Comparison of ENCODE assay signal across 16 mouse cellular contexts in genomic region chr16:37598463-37598862, GRCm38 (mm10). TPM values are rescaled to one million over a fixed set of nuclear protein-coding genes. Genes with fewer than 3 reads are reported as not detected.
"Had no signal": no experiment of that assay in that cellular context is flagged by ENCODE, and none has a peak within 500 bp of the region (broad histone marks: within the 10 kb centered on the region; RNA-seq: fewer than 3 reads in every experiment).

No protein-coding gene starts in this region.

- H3K9me3 ChIP-seq: limb, embryonic 10.5 days; liver, embryonic 15.5 days; lung, embryonic 15.5 days; midbrain, embryonic 10.5 days had no signal

- DNase-seq: kidney, adult 8-10 months; kidney, postnatal 10 days; kidney, postnatal 4 days; midbrain, embryonic 14.5 days; right cerebral cortex, postnatal 14 days; thymus, postnatal 36 days had no signal

- H3K27ac ChIP-seq: limb, embryonic 10.5 days; liver, embryonic 15.5 days; lung, embryonic 15.5 days; midbrain, embryonic 10.5 days had no signal

- H3K4me1 ChIP-seq: liver, embryonic 15.5 days; lung, embryonic 15.5 days; midbrain, embryonic 10.5 days had no signal

- H3K9ac ChIP-seq: liver, embryonic 15.5 days; lung, embryonic 15.5 days had no signal

- H3K27me3 ChIP-seq: liver, embryonic 15.5 days; lung, embryonic 15.5 days had no signal

- H3K4me3 ChIP-seq: limb, embryonic 10.5 days; liver, embryonic 15.5 days; lung, embryonic 15.5 days; midbrain, embryonic 10.5 days had no signal

- H3K36me3 ChIP-seq: limb, embryonic 10.5 days; liver, embryonic 15.5 days; lung, embryonic 15.5 days; midbrain, embryonic 10.5 days had no signal

- H3K4me2 ChIP-seq: liver, embryonic 11.5 days; liver, embryonic 15.5 days; lung, embryonic 15.5 days had no signal

RNA-seq across cellular contexts. Expression of gene Hgd, which starts 18.5 kb away (rescaled TPM):
- total RNA-seq: layer of hippocampus, postnatal 14 days; left cerebral cortex, adult 18-20 months; left cerebral cortex, postnatal 14 days; megakaryocyte, adult 5-6 weeks had no signal
- polyA plus RNA-seq: neural tube, embryonic 14.5 days had no signal
